Mouse (Mus musculus) MEL (cell line): Measurements from ENCODE around the gene Gtf2ird1. TPM values are rescaled to one million over a fixed set of nuclear protein-coding genes. Genes with fewer than 3 reads are reported as not detected.

Experiments
- DNase-seq: peaks from one replicate; pipeline ENCODE4 v3.0.0; 2011; ENCODE audit warnings: low read depth, low spot score
- H3K27ac ChIP-seq: 2 replicates; pipeline ENCODE4 v1.5.1; 2012; ENCODE audit warnings: low read depth, mild to moderate bottlenecking, control low read depth, low read length, moderate library complexity; ENCODE audit not compliant: control insufficient read depth
- H3K27me3 ChIP-seq, 2 experiments: fragments of 150-350 bp in 1 of 2; sonication (generic) in 1 of 2; 2 replicates each; pipeline ENCODE4 v1.6.1; 2012; ENCODE audit warnings: low read length in 2 of 2, mild to moderate bottlenecking in 2 of 2, improper control_type of control experiment in 1 of 2, moderate library complexity in 1 of 2; ENCODE audit not compliant: insufficient read depth in 2 of 2, control insufficient read depth in 1 of 2
- H3K36me3 ChIP-seq, 2 experiments: 2 replicates each; pipeline ENCODE4 v1.6.1; 2012 to 2014; ENCODE audit warnings: low read length in 2 of 2, improper control_type of control experiment in 1 of 2, inconsistent platforms in 1 of 2, mild to moderate bottlenecking in 1 of 2; ENCODE audit not compliant: insufficient read depth in 2 of 2, control insufficient read depth in 1 of 2
- H3K4me1 ChIP-seq, 2 experiments: fragments of 150-350 bp in 1 of 2; sonication (generic) in 1 of 2; 2 replicates each; pipeline ENCODE4 v1.6.1; 2012; ENCODE audit warnings: low read length in 2 of 2, improper control_type of control experiment in 1 of 2, mild to moderate bottlenecking in 1 of 2; ENCODE audit not compliant: insufficient read depth in 2 of 2, control insufficient read depth in 1 of 2
- H3K4me3 ChIP-seq, 2 experiments: fragments of 150-350 bp in 1 of 2; sonication (generic) in 1 of 2; 2 replicates each; pipeline ENCODE4 v1.5.1; 2012; ENCODE audit warnings: low read depth in 2 of 2, low read length in 2 of 2, mild to moderate bottlenecking in 2 of 2, moderate library complexity in 2 of 2, control low read depth in 1 of 2, improper control_type of control experiment in 1 of 2; ENCODE audit not compliant: control insufficient read depth in 1 of 2, insufficient read depth in 1 of 2
- H3K79me2 ChIP-seq: 2 replicates; pipeline ENCODE4 v1.6.1; 2012; ENCODE audit warnings: mild to moderate bottlenecking, low read length, moderate library complexity; ENCODE audit not compliant: control insufficient read depth, poor library complexity, insufficient read depth
- H3K9ac ChIP-seq: 2 replicates; pipeline ENCODE4 v1.6.1; 2012; ENCODE audit warnings: low read depth, mild to moderate bottlenecking, control low read depth, low read length, moderate library complexity; ENCODE audit not compliant: control insufficient read depth, poor library complexity, severe bottlenecking
- H3K9me3 ChIP-seq: fragments of 150-350 bp; sonication (generic); replicated peaks from 2 replicates; pipeline ENCODE4 v1.6.1; 2012; ENCODE audit warnings: mild to moderate bottlenecking, low read length, improper control_type of control experiment, moderate library complexity; ENCODE audit not compliant: insufficient read depth
- BHLHE40 ChIP-seq: IDR thresholded peaks from 2 replicates; pipeline ENCODE4 v1.6.1; 2012; ENCODE audit warnings: low read depth, mild to moderate bottlenecking, inconsistent platforms, low read length, improper control_type of control experiment, borderline replicate concordance
- CHD1 ChIP-seq: IDR thresholded peaks from 2 replicates; pipeline ENCODE4 v1.6.1; 2012; ENCODE audit warnings: low read depth, mild to moderate bottlenecking, inconsistent platforms, low read length, improper control_type of control experiment
- CHD2 ChIP-seq: IDR thresholded peaks from 2 replicates; pipeline ENCODE4 v1.6.1; 2011; ENCODE audit warnings: low read length, improper control_type of control experiment
- CTCF ChIP-seq, 3 experiments: IDR thresholded peaks in 2 of 3; conservative IDR thresholded peaks in 1 of 3; 2 replicates each; pipeline ENCODE4 v1.5.1; 2011 to 2012; ENCODE audit warnings: low read length in 3 of 3, low read depth in 2 of 3, mild to moderate bottlenecking in 2 of 3, improper control_type of control experiment in 1 of 3, inconsistent platforms in 1 of 3, mixed read lengths in 1 of 3, moderate library complexity in 1 of 3; ENCODE audit not compliant: control insufficient read depth in 1 of 3, insufficient read depth in 1 of 3, poor library complexity in 1 of 3, severe bottlenecking in 1 of 3
- ELF1 ChIP-seq: IDR thresholded peaks from 2 replicates; pipeline ENCODE4 v1.6.1; 2014; ENCODE audit warnings: low read depth, mild to moderate bottlenecking, inconsistent platforms, low read length, improper control_type of control experiment, moderate library complexity
- EP300 ChIP-seq, 2 experiments: IDR thresholded peaks; 2 replicates each; pipeline ENCODE4 v1.6.1; 2011; ENCODE audit warnings: improper control_type of control experiment in 2 of 2, low read length in 2 of 2, low read depth in 1 of 2, mild to moderate bottlenecking in 1 of 2
- ETS1 ChIP-seq: IDR thresholded peaks from 2 replicates; pipeline ENCODE4 v1.6.1; 2012; ENCODE audit warnings: low read depth, mild to moderate bottlenecking, inconsistent platforms, low read length, improper control_type of control experiment, moderate library complexity
- GABPA ChIP-seq: IDR thresholded peaks from 2 replicates; pipeline ENCODE4 v1.6.1; 2012; ENCODE audit warnings: low read depth, mild to moderate bottlenecking, inconsistent platforms, low read length, improper control_type of control experiment, moderate library complexity
- HCFC1 ChIP-seq: IDR thresholded peaks from 2 replicates; pipeline ENCODE4 v1.6.1; 2012; ENCODE audit warnings: low read depth, mild to moderate bottlenecking, inconsistent platforms, low read length, improper control_type of control experiment, moderate library complexity
- JUND ChIP-seq: IDR thresholded peaks from 2 replicates; pipeline ENCODE4 v1.6.1; 2011; ENCODE audit warnings: low read depth, mild to moderate bottlenecking, improper control_type of control experiment, low read length
- MAFK ChIP-seq: IDR thresholded peaks from 2 replicates; pipeline ENCODE4 v1.6.1; 2011; ENCODE audit warnings: low read depth, mild to moderate bottlenecking, low read length, improper control_type of control experiment, borderline replicate concordance
- MAX ChIP-seq: IDR thresholded peaks from 2 replicates; pipeline ENCODE4 v1.6.1; 2011; ENCODE audit warnings: low read length, improper control_type of control experiment
- MEF2A ChIP-seq: IDR thresholded peaks from 2 replicates; pipeline ENCODE4 v1.6.1; 2014; ENCODE audit warnings: low read depth, mild to moderate bottlenecking, inconsistent platforms, low read length, improper control_type of control experiment; ENCODE audit not compliant: poor library complexity, insufficient replicate concordance, severe bottlenecking; ENCODE audit errors: extremely low read depth
- MYB ChIP-seq: IDR thresholded peaks from 2 replicates; pipeline ENCODE4 v1.6.1; 2011; ENCODE audit warnings: mild to moderate bottlenecking, low read depth, low read length, improper control_type of control experiment
- MYC ChIP-seq: IDR thresholded peaks from 2 replicates; pipeline ENCODE4 v1.6.1; 2011; ENCODE audit warnings: low read depth, mild to moderate bottlenecking, low read length, improper control_type of control experiment, moderate library complexity
- RAD21 ChIP-seq: IDR thresholded peaks from 2 replicates; pipeline ENCODE4 v1.6.1; 2011; ENCODE audit warnings: mild to moderate bottlenecking, low read depth, low read length, improper control_type of control experiment
- RCOR1 ChIP-seq: IDR thresholded peaks from 2 replicates; pipeline ENCODE4 v1.6.1; 2012; ENCODE audit warnings: low read depth, mild to moderate bottlenecking, inconsistent platforms, low read length, improper control_type of control experiment
- SIN3A ChIP-seq: IDR thresholded peaks from 2 replicates; pipeline ENCODE4 v1.6.1; 2012; ENCODE audit warnings: low read length, improper control_type of control experiment, inconsistent platforms
- SMC3 ChIP-seq: IDR thresholded peaks from 2 replicates; pipeline ENCODE4 v1.6.1; 2011; ENCODE audit warnings: low read depth, low read length, improper control_type of control experiment
- TCF12 ChIP-seq: IDR thresholded peaks from 2 replicates; pipeline ENCODE4 v1.6.1; 2014; ENCODE audit warnings: low read depth, mild to moderate bottlenecking, inconsistent platforms, low read length, improper control_type of control experiment, moderate library complexity
- USF1 ChIP-seq: IDR thresholded peaks from 2 replicates; pipeline ENCODE4 v1.6.1; 2014; ENCODE audit warnings: low read depth, mild to moderate bottlenecking, inconsistent platforms, low read length, improper control_type of control experiment, moderate library complexity
- ZKSCAN1 ChIP-seq: IDR thresholded peaks from 2 replicates; pipeline ENCODE4 v1.6.1; 2012; ENCODE audit warnings: low read depth, mild to moderate bottlenecking, inconsistent platforms, low read length, improper control_type of control experiment, moderate library complexity
- ZMIZ1 ChIP-seq: IDR thresholded peaks from 2 replicates; pipeline ENCODE4 v1.6.1; 2012; ENCODE audit warnings: low read depth, mild to moderate bottlenecking, inconsistent platforms, low read length, improper control_type of control experiment, moderate library complexity
- ZNF384 ChIP-seq: IDR thresholded peaks from 2 replicates; pipeline ENCODE4 v1.6.1; 2012; ENCODE audit warnings: low read depth, mild to moderate bottlenecking, inconsistent platforms, low read length, improper control_type of control experiment
- polyA plus RNA-seq, 2 experiments: library from polyadenylated mRNA; stranded (reverse) in 1 of 2; unstranded in 1 of 2; fragments of >175 nt in 1 of 2; fragments of >200 nt in 1 of 2; gene quantifications; 2 replicates each; pipeline versions ENCODE4 v1.2.1 to v1.2.4; 2012; ENCODE audit warnings: low replicate concordance in 2 of 2, low read depth in 1 of 2; ENCODE audit not compliant: insufficient read length in 2 of 2, insufficient read depth in 1 of 2, missing spikeins in 1 of 2
- total RNA-seq: library from RNA; depleted of rRNA; stranded (reverse); fragments of 300-350 nt; gene quantifications from 2 replicates; pipeline ENCODE4 v1.2.3, GENCODE M21; 2012

The Gtf2ird1 gene
- total and polyA plus RNA-seq, 3 experiments: 15.2 to 54.7 TPM; not detected in 1

DNA sequence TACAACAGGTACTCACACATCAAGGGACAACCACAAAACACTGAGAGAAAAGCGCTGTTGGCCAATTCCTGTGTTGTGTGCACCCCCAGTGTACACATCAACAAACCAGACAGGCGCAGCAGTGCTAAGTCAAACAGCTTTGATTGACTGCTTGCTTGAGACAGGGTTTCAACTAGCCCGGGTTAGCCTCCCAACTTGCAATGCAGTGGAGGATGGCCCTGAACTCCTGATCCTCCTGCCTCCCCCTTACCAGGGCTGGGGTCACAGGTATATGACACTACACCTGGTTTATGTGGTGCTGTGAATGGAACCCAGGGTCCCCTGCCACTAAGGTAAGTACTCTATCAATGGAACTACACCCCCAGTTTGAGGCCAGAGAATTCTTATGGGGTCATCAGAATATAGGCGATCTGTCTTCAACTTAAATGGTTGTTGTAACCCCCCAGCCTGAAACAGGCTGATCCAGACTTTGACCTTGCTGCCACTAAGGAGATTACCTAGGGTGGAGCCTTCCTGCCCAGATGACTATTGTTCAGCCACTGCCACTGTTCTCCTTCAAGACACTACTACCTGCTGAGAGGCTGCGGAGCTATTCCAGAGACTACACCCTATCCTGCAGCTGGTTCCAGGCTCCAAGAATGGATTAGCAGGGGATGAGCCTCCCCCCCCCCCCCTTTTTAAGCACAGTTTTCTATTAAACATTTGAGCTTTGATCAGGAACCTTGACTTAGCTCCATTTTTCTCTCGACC lies 17.7 kb downstream of the Gtf2ird1 start:
- no peak for TF ChIP-seq TCF12
- no peak for TF ChIP-seq CHD2
- TF ChIP-seq CTCF (IDR thresholded peaks at IDR 0.05 in 2 of 3, conservative IDR thresholded peaks at IDR 0.05 in 1 of 3; ENCODE audit: control insufficient read depth in 1 of 3, insufficient read depth in 1 of 3, low read depth in 2 of 3, low read length in 3 of 3, poor library complexity in 1 of 3, severe bottlenecking in 1 of 3): no peak
- TF ChIP-seq CHD1: no peak
- TF ChIP-seq SMC3: no peak
- no peak for TF ChIP-seq RAD21
- TF ChIP-seq ZKSCAN1: no peak
- TF ChIP-seq ETS1: no peak
- no peak for TF ChIP-seq RCOR1
- TF ChIP-seq MYB: no peak
- TF ChIP-seq BHLHE40: no peak
- TF ChIP-seq SIN3A: no peak
- no peak for TF ChIP-seq MAX
- no peak for TF ChIP-seq HCFC1
- TF ChIP-seq GABPA: no peak
- no peak for TF ChIP-seq MEF2A
- TF ChIP-seq MYC: no peak
- TF ChIP-seq MAFK: no peak
- TF ChIP-seq, all 39 proteins: peak for 0
- no peaks in the 10 kb centered on the region for H3K36me3 ChIP-seq
- H3K9ac ChIP-seq: no peak overlapping the region
- H3K9me3 ChIP-seq: no peaks in the 10 kb centered on the region
- no peaks in the 10 kb centered on the region for H3K79me2 ChIP-seq
- H3K4me1 ChIP-seq: no peaks in the 10 kb centered on the region
- no peaks in the 10 kb centered on the region for H3K27me3 ChIP-seq
- no peak overlapping the region for H3K27ac ChIP-seq
- no peak overlapping the region for H3K4me3 ChIP-seq
- DNase-seq: no peak

DNA sequence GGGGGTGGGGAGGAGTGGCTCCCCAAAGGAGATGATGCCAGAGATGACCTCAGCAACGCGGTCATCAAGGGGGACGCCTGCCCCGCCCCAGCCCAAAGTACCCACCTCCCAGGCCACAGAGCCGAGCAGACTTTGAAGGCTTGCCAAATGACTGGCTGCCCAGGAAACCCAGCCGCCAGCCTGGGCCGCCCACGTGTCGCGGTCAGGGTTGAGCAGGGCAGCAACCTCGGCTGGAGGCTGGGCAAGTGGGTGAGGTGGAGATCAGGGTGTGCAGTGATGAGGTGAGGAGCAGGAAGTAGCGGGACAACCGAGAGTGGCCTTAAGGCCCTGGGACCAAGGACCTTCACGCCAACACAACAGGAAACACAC lies 19.1 kb downstream of the Gtf2ird1 start:
- Histone ChIP-seq H3K27ac (no peak overlapping the region), H3K9me3 (no peaks in the 10 kb centered on the region), H3K36me3 (no peaks in the 10 kb centered on the region), H3K27me3 (no peaks in the 10 kb centered on the region), H3K9ac (no peak overlapping the region), H3K4me1 (no peaks in the 10 kb centered on the region), H3K4me3 (no peak overlapping the region), H3K79me2 (no peaks in the 10 kb centered on the region)
- DNase-seq: no peak
- no peak for TF ChIP-seq ELF1
- no peak for TF ChIP-seq EP300 (IDR thresholded peaks at IDR 0.05; ENCODE audit: low read depth in 1 of 2, low read length in 2 of 2)
- TF ChIP-seq ZMIZ1: no peak
- no peak for TF ChIP-seq USF1
- TF ChIP-seq CTCF (IDR thresholded peaks at IDR 0.05 in 2 of 3, conservative IDR thresholded peaks at IDR 0.05 in 1 of 3; ENCODE audit: control insufficient read depth in 1 of 3, insufficient read depth in 1 of 3, low read depth in 2 of 3, low read length in 3 of 3, poor library complexity in 1 of 3, severe bottlenecking in 1 of 3): no peak
- no peak for TF ChIP-seq MYB
- no peak for TF ChIP-seq JUND
- TF ChIP-seq RAD21: no peak
- no peak for TF ChIP-seq MEF2A
- TF ChIP-seq ZNF384: no peak
- no peak for TF ChIP-seq HCFC1
- no peak for TF ChIP-seq GABPA
- no peak for TF ChIP-seq MAFK
- TF ChIP-seq ETS1: no peak
- no peak for TF ChIP-seq MYC
